Mouse (Mus musculus): ENCODE measurements at regions not wholly inside any gene's neighbourhood (a gene's known extent, or its start where the extent isn't known, plus 50 kb on each side); places are given as distances from the start of the nearest gene placed in this dataset.

GRCm38 (mm10) chr8:126696346-126697010, 102.7 kb upstream of the Irf2bp2 start:
- H3K36me3 ChIP-seq (ENCODE audit: control insufficient read depth, insufficient read depth), result no peaks in the 10 kb centered on the region
- no peaks in the 10 kb centered on the region for H3K27me3 ChIP-seq (ENCODE audit: control insufficient read depth, insufficient read depth, insufficient read length)
- H3K79me2 ChIP-seq (ENCODE audit: control insufficient read depth, insufficient read depth), result no peaks in the 10 kb centered on the region
- H3ac ChIP-seq (ENCODE audit: control insufficient read depth, insufficient read length, low read depth), result no peak overlapping the region
- H3K79me3 ChIP-seq (ENCODE audit: low read depth), result no peaks in the 10 kb centered on the region
- H3K4me3 ChIP-seq (ENCODE audit: insufficient read depth, poor library complexity, severe bottlenecking), result no peak overlapping the region
- TF ChIP-seq FOSL1 (IDR thresholded peaks at IDR 0.05; ENCODE audit: insufficient read depth, low read length, poor library complexity, severe bottlenecking) (no peak), MYOD1 (IDR thresholded peaks at IDR 0.05; ENCODE audit: control insufficient read depth, insufficient read length, low read depth) (no peak)

GRCm38 (mm10) chr8:126694370-126694769, 100.6 kb upstream of the Irf2bp2 start:
- H3ac ChIP-seq (ENCODE audit: control insufficient read depth, insufficient read length, low read depth), result no peak overlapping the region
- H3K79me2 ChIP-seq (ENCODE audit: control insufficient read depth, insufficient read depth), result no peaks in the 10 kb centered on the region
- no peaks in the 10 kb centered on the region for H3K79me3 ChIP-seq (ENCODE audit: low read depth)
- no peaks in the 10 kb centered on the region for H3K27me3 ChIP-seq (ENCODE audit: control insufficient read depth, insufficient read depth, insufficient read length)
- TF ChIP-seq CEBPB (IDR thresholded peaks at IDR 0.05; ENCODE audit: low read depth), result no peak
- TF ChIP-seq MYOD1 (IDR thresholded peaks at IDR 0.05; ENCODE audit: control insufficient read depth, insufficient read length, low read depth), result no peak
- no peak for TF ChIP-seq USF1 (IDR thresholded peaks at IDR 0.05; ENCODE audit: low read depth)
- TF ChIP-seq MAX (IDR thresholded peaks at IDR 0.05), result no peak
- TF ChIP-seq FOSL1 (IDR thresholded peaks at IDR 0.05; ENCODE audit: insufficient read depth, low read length, poor library complexity, severe bottlenecking), result no peak
- no peak for TF ChIP-seq MYOG (IDR thresholded peaks at IDR 0.05; ENCODE audit: control insufficient read depth, extremely low read depth, insufficient read length)
- TF ChIP-seq CTCF (IDR thresholded peaks at IDR 0.05; ENCODE audit: control insufficient read depth, insufficient read depth, insufficient read length), result no peak
- H3K36me3 ChIP-seq (ENCODE audit: control insufficient read depth, insufficient read depth), result no peaks in the 10 kb centered on the region
- no peak overlapping the region for H3K4me3 ChIP-seq (ENCODE audit: insufficient read depth, poor library complexity, severe bottlenecking)

GRCm38 (mm10) chr8:126693642-126694041, 99.9 kb upstream of the Irf2bp2 start:
- no peak for TF ChIP-seq MYOD1 (IDR thresholded peaks at IDR 0.05; ENCODE audit: control insufficient read depth, insufficient read length, low read depth)
- no peak for TF ChIP-seq MYOG (IDR thresholded peaks at IDR 0.05; ENCODE audit: control insufficient read depth, extremely low read depth, insufficient read length)
- TF ChIP-seq CEBPB (IDR thresholded peaks at IDR 0.05; ENCODE audit: low read depth), result no peak
- TF ChIP-seq MAX (IDR thresholded peaks at IDR 0.05), result no peak
- TF ChIP-seq USF1 (IDR thresholded peaks at IDR 0.05; ENCODE audit: low read depth), result no peak
- TF ChIP-seq FOSL1 (IDR thresholded peaks at IDR 0.05; ENCODE audit: insufficient read depth, low read length, poor library complexity, severe bottlenecking), result no peak
- no peak for TF ChIP-seq CTCF (IDR thresholded peaks at IDR 0.05; ENCODE audit: control insufficient read depth, insufficient read depth, insufficient read length)
- Histone ChIP-seq H3K79me2 (ENCODE audit: control insufficient read depth, insufficient read depth) (no peaks in the 10 kb centered on the region), H3K36me3 (ENCODE audit: control insufficient read depth, insufficient read depth) (no peaks in the 10 kb centered on the region), H3K27me3 (ENCODE audit: control insufficient read depth, insufficient read depth, insufficient read length) (no peaks in the 10 kb centered on the region), H3K79me3 (ENCODE audit: low read depth) (no peaks in the 10 kb centered on the region), H3K4me3 (ENCODE audit: insufficient read depth, poor library complexity, severe bottlenecking) (no peak overlapping the region), H3ac (ENCODE audit: control insufficient read depth, insufficient read length, low read depth) (no peak overlapping the region)

- Histone ChIP-seq H3K4me3 (ENCODE audit: insufficient read depth, poor library complexity, severe bottlenecking) (no peak overlapping the region), H3ac (ENCODE audit: control insufficient read depth, insufficient read length, low read depth) (no peak overlapping the region), H3K27me3 (ENCODE audit: control insufficient read depth, insufficient read depth, insufficient read length) (no peaks in the 10 kb centered on the region), H3K79me3 (ENCODE audit: low read depth) (no peaks in the 10 kb centered on the region), H3K79me2 (ENCODE audit: control insufficient read depth, insufficient read depth) (no peaks in the 10 kb centered on the region), H3K36me3 (ENCODE audit: control insufficient read depth, insufficient read depth) (no peaks in the 10 kb centered on the region)
- TF ChIP-seq CTCF (IDR thresholded peaks at IDR 0.05; ENCODE audit: control insufficient read depth, insufficient read depth, insufficient read length), result no peak
- no peak for TF ChIP-seq MAX (IDR thresholded peaks at IDR 0.05)
- no peak for TF ChIP-seq CEBPB (IDR thresholded peaks at IDR 0.05; ENCODE audit: low read depth)
- TF ChIP-seq MYOD1 (IDR thresholded peaks at IDR 0.05; ENCODE audit: control insufficient read depth, insufficient read length, low read depth), result no peak
- no peak for TF ChIP-seq MYOG (IDR thresholded peaks at IDR 0.05; ENCODE audit: control insufficient read depth, extremely low read depth, insufficient read length)
- TF ChIP-seq USF1 (IDR thresholded peaks at IDR 0.05; ENCODE audit: low read depth), result no peak
- TF ChIP-seq FOSL1 (IDR thresholded peaks at IDR 0.05; ENCODE audit: insufficient read depth, low read length, poor library complexity, severe bottlenecking), result no peak
Observed at GRCm38 (mm10) chr8:126692711-126693110, 98.9 kb upstream of the Irf2bp2 start.

- no peak overlapping the region for H3ac ChIP-seq (ENCODE audit: control insufficient read depth, insufficient read length, low read depth)
- no peaks in the 10 kb centered on the region for H3K79me3 ChIP-seq (ENCODE audit: low read depth)
- TF ChIP-seq MYOD1 (IDR thresholded peaks at IDR 0.05; ENCODE audit: control insufficient read depth, insufficient read length, low read depth) (no peak), CEBPB (IDR thresholded peaks at IDR 0.05; ENCODE audit: low read depth) (no peak), USF1 (IDR thresholded peaks at IDR 0.05; ENCODE audit: low read depth) (no peak), CTCF (IDR thresholded peaks at IDR 0.05; ENCODE audit: control insufficient read depth, insufficient read depth, insufficient read length) (no peak), MAX (IDR thresholded peaks at IDR 0.05) (no peak), MYOG (IDR thresholded peaks at IDR 0.05; ENCODE audit: control insufficient read depth, extremely low read depth, insufficient read length) (no peak), FOSL1 (IDR thresholded peaks at IDR 0.05; ENCODE audit: insufficient read depth, low read length, poor library complexity, severe bottlenecking) (no peak)
Observed at GRCm38 (mm10) chr8:126692263-126692662, 98.5 kb upstream of the Irf2bp2 start.

GRCm38 (mm10) chr8:126688450-126688849, 94.7 kb upstream of the Irf2bp2 start:
- Histone ChIP-seq H3K27me3 (ENCODE audit: control insufficient read depth, insufficient read depth, insufficient read length) (no peaks in the 10 kb centered on the region), H3K79me3 (ENCODE audit: low read depth) (no peaks in the 10 kb centered on the region), H3ac (ENCODE audit: control insufficient read depth, insufficient read length, low read depth) (no peak overlapping the region), H3K36me3 (ENCODE audit: control insufficient read depth, insufficient read depth) (no peaks in the 10 kb centered on the region), H3K4me3 (ENCODE audit: insufficient read depth, poor library complexity, severe bottlenecking) (no peak overlapping the region), H3K79me2 (ENCODE audit: control insufficient read depth, insufficient read depth) (no peaks in the 10 kb centered on the region)
- TF ChIP-seq USF1 (IDR thresholded peaks at IDR 0.05; ENCODE audit: low read depth), result no peak
- no peak for TF ChIP-seq MYOG (IDR thresholded peaks at IDR 0.05; ENCODE audit: control insufficient read depth, extremely low read depth, insufficient read length)
- TF ChIP-seq MAX (IDR thresholded peaks at IDR 0.05), result no peak
- no peak for TF ChIP-seq CTCF (IDR thresholded peaks at IDR 0.05; ENCODE audit: control insufficient read depth, insufficient read depth, insufficient read length)
- no peak for TF ChIP-seq MYOD1 (IDR thresholded peaks at IDR 0.05; ENCODE audit: control insufficient read depth, insufficient read length, low read depth)
- no peak for TF ChIP-seq CEBPB (IDR thresholded peaks at IDR 0.05; ENCODE audit: low read depth)
- no peak for TF ChIP-seq FOSL1 (IDR thresholded peaks at IDR 0.05; ENCODE audit: insufficient read depth, low read length, poor library complexity, severe bottlenecking)

More at GRCm38 (mm10) chr8:126692263-126692662, 98.5 kb upstream of the Irf2bp2 start:
- H3K36me3 ChIP-seq (ENCODE audit: control insufficient read depth, insufficient read depth), result no peaks in the 10 kb centered on the region
- no peaks in the 10 kb centered on the region for H3K79me2 ChIP-seq (ENCODE audit: control insufficient read depth, insufficient read depth)
- H3K27me3 ChIP-seq (ENCODE audit: control insufficient read depth, insufficient read depth, insufficient read length), result no peaks in the 10 kb centered on the region
- H3K4me3 ChIP-seq (ENCODE audit: insufficient read depth, poor library complexity, severe bottlenecking), result no peak overlapping the region
